Mouse (Mus musculus) lung, postnatal 0 days (tissue): ENCODE measurements around the gene Polr3b.

Experiments used
- CTCF ChIP-seq: IDR thresholded peaks from 2 replicates; pipeline ENCODE4 v1.5.1; 2016; ENCODE audit warnings: antibody characterized with exemption, mild to moderate bottlenecking
- EP300 ChIP-seq: IDR thresholded peaks from 2 replicates; pipeline ENCODE4 v1.6.1; 2016; ENCODE audit warnings: antibody characterized with exemption, mild to moderate bottlenecking, control low read depth

DNA sequence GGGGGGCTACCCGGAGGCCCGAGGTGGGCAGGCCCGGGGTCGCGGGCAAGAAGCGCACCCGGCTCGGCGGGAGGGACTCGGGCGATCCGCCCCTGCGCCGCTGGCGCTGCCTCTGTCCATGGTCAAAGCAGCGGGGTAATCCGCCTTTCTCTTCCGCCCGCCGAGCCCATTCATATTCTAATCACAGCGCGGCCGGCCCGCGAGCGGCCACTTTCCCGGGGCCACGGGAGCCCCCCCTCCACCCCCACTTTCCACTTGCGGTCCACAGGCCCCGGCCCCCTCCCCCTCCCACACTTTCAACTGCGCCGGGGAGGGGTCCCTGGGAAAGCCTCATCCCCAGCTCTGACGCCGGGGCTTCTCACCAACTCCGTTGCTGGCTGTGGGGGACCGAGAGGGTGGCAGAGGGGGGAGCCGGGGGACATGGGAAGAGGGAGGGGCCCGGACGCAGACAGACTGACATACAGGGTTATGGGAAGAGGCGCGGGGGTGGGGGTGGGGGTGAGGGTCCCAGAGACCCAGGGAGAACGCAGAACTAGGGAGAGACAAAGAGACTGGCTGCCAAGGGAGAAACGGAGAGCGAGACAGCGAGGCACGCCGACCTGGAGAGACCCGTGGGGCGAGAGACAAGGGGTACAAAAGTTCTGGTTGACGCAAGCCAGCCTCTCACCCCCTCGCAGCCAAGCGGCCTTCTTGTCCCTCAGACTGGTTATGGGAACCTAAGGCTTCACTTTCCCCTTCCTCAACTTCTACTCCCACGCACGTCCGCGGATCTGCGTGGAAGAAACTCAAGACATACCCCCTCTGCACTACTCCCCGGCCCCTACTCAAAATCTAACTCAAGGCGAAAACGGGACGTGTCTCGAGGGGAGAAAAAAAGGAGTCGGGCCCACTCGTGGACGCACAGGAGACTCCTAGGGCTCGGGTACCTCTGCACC is 133.0 kb downstream of the Polr3b start:
- TF ChIP-seq CTCF = no peak
- no peak for TF ChIP-seq EP300
